Mouse (Mus musculus) CH12.LX (cell line): Measurements from ENCODE around the gene Lim2. TPM values are rescaled to one million over a fixed set of nuclear protein-coding genes. Genes with fewer than 3 reads are reported as not detected.

Source experiments
- DNase-seq: peaks from one replicate; pipeline ENCODE4 v3.0.0-alpha.2; 2013; ENCODE audit errors: extremely low read depth
- H3K27ac ChIP-seq: 2 replicates; pipeline ENCODE4 v1.5.1; 2012; ENCODE audit warnings: low read depth, mild to moderate bottlenecking, control low read depth, moderate library complexity; ENCODE audit not compliant: insufficient read depth
- H3K27me3 ChIP-seq: replicated peaks from 2 replicates; pipeline ENCODE3; 2012; ENCODE audit warnings: inconsistent platforms
- H3K36me3 ChIP-seq, 2 experiments: replicated peaks in 1 of 2; 2 replicates each; pipeline versions ENCODE3 to v1.6.1; 2012; ENCODE audit warnings: inconsistent platforms in 1 of 2, low read length in 1 of 2, mild to moderate bottlenecking in 1 of 2, mixed read lengths in 1 of 2, moderate library complexity in 1 of 2; ENCODE audit not compliant: control insufficient read depth in 1 of 2, insufficient read depth in 1 of 2
- H3K4me1 ChIP-seq, 2 experiments: 2 replicates each; pipeline ENCODE4 v1.6.1; 2012; ENCODE audit warnings: inconsistent platforms in 1 of 2, moderate library complexity in 1 of 2; ENCODE audit not compliant: insufficient read depth in 2 of 2, control insufficient read depth in 1 of 2
- H3K4me2 ChIP-seq: 2 replicates; pipeline ENCODE4 v1.6.1; 2012; ENCODE audit warnings: low read depth, mild to moderate bottlenecking, control low read depth; ENCODE audit not compliant: poor library complexity, insufficient read depth, severe bottlenecking
- H3K4me3 ChIP-seq, 3 experiments: fragments of 150-350 bp in 1 of 3; sonication (generic) in 1 of 3; replicated peaks in 1 of 3; 2 replicates each; pipeline versions ENCODE3 to v1.5.1; 2011 to 2012; ENCODE audit warnings: low read depth in 2 of 3, low read length in 2 of 3, mild to moderate bottlenecking in 2 of 3, moderate library complexity in 2 of 3, control low read depth in 1 of 3, improper control_type of control experiment in 1 of 3, inconsistent platforms in 1 of 3, mixed read lengths in 1 of 3; ENCODE audit not compliant: poor library complexity in 1 of 3
- H3K79me2 ChIP-seq: replicated peaks from 2 replicates; pipeline ENCODE4 v1.6.1; 2012; ENCODE audit warnings: mild to moderate bottlenecking, moderate library complexity; ENCODE audit not compliant: control insufficient read depth, poor library complexity, insufficient read depth, severe bottlenecking; ENCODE audit errors: extremely low read depth
- H3K9ac ChIP-seq: 2 replicates; pipeline ENCODE4 v1.6.1; 2012; ENCODE audit warnings: low read depth, mild to moderate bottlenecking, control low read depth, moderate library complexity; ENCODE audit not compliant: insufficient read depth
- H3K9me3 ChIP-seq: replicated peaks from 2 replicates; pipeline ENCODE3; 2012; ENCODE audit warnings: low read length, inconsistent platforms, mixed read lengths
- BHLHE40 ChIP-seq: IDR thresholded peaks from 2 replicates; pipeline ENCODE4 v1.6.1; 2011; ENCODE audit warnings: mild to moderate bottlenecking, low read depth, low read length, improper control_type of control experiment
- CHD2 ChIP-seq: IDR thresholded peaks from 2 replicates; pipeline ENCODE4 v1.6.1; 2011; ENCODE audit warnings: low read length, improper control_type of control experiment
- E2F4 ChIP-seq: IDR thresholded peaks from 2 replicates; pipeline ENCODE4 v1.6.1; 2011; ENCODE audit warnings: low read depth, low read length, improper control_type of control experiment; ENCODE audit not compliant: insufficient replicate concordance
- ELF1 ChIP-seq: IDR thresholded peaks from 2 replicates; pipeline ENCODE4 v1.6.1; 2014; ENCODE audit warnings: low read depth, mild to moderate bottlenecking, inconsistent platforms, low read length, improper control_type of control experiment
- EP300 ChIP-seq: IDR thresholded peaks from 2 replicates; pipeline ENCODE4 v1.6.1; 2011; ENCODE audit warnings: low read length, improper control_type of control experiment
- ETS1 ChIP-seq: conservative IDR thresholded peaks from 2 replicates; pipeline ENCODE4 v1.6.1; 2012; ENCODE audit warnings: low read depth, mild to moderate bottlenecking, inconsistent platforms, low read length, improper control_type of control experiment, moderate library complexity
- HCFC1 ChIP-seq: IDR thresholded peaks from 2 replicates; pipeline ENCODE4 v1.6.1; 2012; ENCODE audit warnings: low read depth, mild to moderate bottlenecking, inconsistent platforms, low read length, improper control_type of control experiment
- IRF4 ChIP-seq: IDR thresholded peaks from 2 replicates; pipeline ENCODE4 v1.6.1; 2014; ENCODE audit warnings: low read depth, mild to moderate bottlenecking, inconsistent platforms, low read length, improper control_type of control experiment
- JUN ChIP-seq: IDR thresholded peaks from 2 replicates; pipeline ENCODE4 v1.6.1; 2011; ENCODE audit warnings: low read depth, mild to moderate bottlenecking, low read length, improper control_type of control experiment, moderate library complexity; ENCODE audit not compliant: insufficient read depth
- JUND ChIP-seq: conservative IDR thresholded peaks from 2 replicates; pipeline ENCODE4 v1.6.1; 2011; ENCODE audit warnings: low read depth, low read length, improper control_type of control experiment
- MAFK ChIP-seq: IDR thresholded peaks from 2 replicates; pipeline ENCODE4 v1.6.1; 2011; ENCODE audit warnings: low read length, improper control_type of control experiment; ENCODE audit not compliant: insufficient replicate concordance
- MAX ChIP-seq: IDR thresholded peaks from 2 replicates; pipeline ENCODE4 v1.6.1; 2011; ENCODE audit warnings: low read length, improper control_type of control experiment
- MAZ ChIP-seq: IDR thresholded peaks from 2 replicates; pipeline ENCODE4 v1.6.1; 2012; ENCODE audit warnings: low read depth, mild to moderate bottlenecking, inconsistent platforms, low read length, improper control_type of control experiment, moderate library complexity
- MEF2A ChIP-seq: IDR thresholded peaks from 2 replicates; pipeline ENCODE4 v1.6.1; 2014; ENCODE audit warnings: low read depth, mild to moderate bottlenecking, inconsistent platforms, low read length, improper control_type of control experiment, borderline replicate concordance
- MXI1 ChIP-seq: IDR thresholded peaks from 2 replicates; pipeline ENCODE4 v1.6.1; 2011; ENCODE audit warnings: mild to moderate bottlenecking, low read depth, low read length, improper control_type of control experiment
- MYC ChIP-seq: IDR thresholded peaks from 2 replicates; pipeline ENCODE4 v1.6.1; 2011; ENCODE audit warnings: low read depth, mild to moderate bottlenecking, improper control_type of control experiment, low read length
- NRF1 ChIP-seq: IDR thresholded peaks from 2 replicates; pipeline ENCODE4 v1.6.1; 2014; ENCODE audit warnings: low read depth, mild to moderate bottlenecking, inconsistent platforms, low read length, improper control_type of control experiment, moderate library complexity
- POLR2A ChIP-seq: IDR thresholded peaks from 2 replicates; pipeline ENCODE4 v1.6.1; 2011; ENCODE audit warnings: low read depth, mild to moderate bottlenecking, improper control_type of control experiment, low read length
- POLR2AphosphoS2 ChIP-seq: IDR thresholded peaks from 2 replicates; pipeline ENCODE4 v1.6.1; 2011; ENCODE audit warnings: low read depth, low read length, improper control_type of control experiment
- RAD21 ChIP-seq: IDR thresholded peaks from 2 replicates; pipeline ENCODE4 v1.6.1; 2011; ENCODE audit warnings: low read depth, mild to moderate bottlenecking, low read length, improper control_type of control experiment, moderate library complexity
- RCOR1 ChIP-seq: conservative IDR thresholded peaks from 2 replicates; pipeline ENCODE4 v1.6.1; 2012; ENCODE audit warnings: low read depth, mild to moderate bottlenecking, inconsistent platforms, low read length, improper control_type of control experiment
- SIN3A ChIP-seq: IDR thresholded peaks from 2 replicates; pipeline ENCODE4 v1.6.1; 2012; ENCODE audit warnings: low read length, improper control_type of control experiment, inconsistent platforms
- SMC3 ChIP-seq: IDR thresholded peaks from 2 replicates; pipeline ENCODE4 v1.6.1; 2011; ENCODE audit warnings: low read depth, low read length, improper control_type of control experiment
- TCF12 ChIP-seq: IDR thresholded peaks from 2 replicates; pipeline ENCODE4 v1.6.1; 2014; ENCODE audit warnings: low read depth, mild to moderate bottlenecking, inconsistent platforms, low read length, improper control_type of control experiment
- UBTF ChIP-seq: IDR thresholded peaks from 2 replicates; pipeline ENCODE4 v1.6.1; 2012; ENCODE audit warnings: low read depth, mild to moderate bottlenecking, inconsistent platforms, low read length, improper control_type of control experiment, moderate library complexity
- USF1 ChIP-seq: IDR thresholded peaks from 2 replicates; pipeline ENCODE4 v1.6.1; 2014; ENCODE audit warnings: low read depth, mild to moderate bottlenecking, inconsistent platforms, low read length, improper control_type of control experiment
- ZC3H11A ChIP-seq: IDR thresholded peaks from 2 replicates; pipeline ENCODE4 v1.6.1; 2012; ENCODE audit warnings: low read depth, mild to moderate bottlenecking, inconsistent platforms, low read length, improper control_type of control experiment
- ZNF384 ChIP-seq: IDR thresholded peaks from 2 replicates; pipeline ENCODE4 v1.6.1; 2012; ENCODE audit warnings: low read depth, low read length, improper control_type of control experiment, inconsistent platforms
- dilution Hi-C: fragments of 300-500 bp; cut with MboI; formaldehyde crosslinking; loops from 2 replicates; pipeline ENCODE4 v1.14.3; 2020; ENCODE audit warnings: low sequenced_read_pairs; ENCODE audit not compliant: extremely low pct_unique_long_range_greater_than_20kb, extremely low pct_ligation_motif_present
- in situ Hi-C: fragments of 300-500 bp; cut with MboI; formaldehyde crosslinking; loops from 3 replicates; pipeline ENCODE4 v1.14.3; 2019; ENCODE audit warnings: low sequenced_read_pairs, low pct_ligation_motif_present, low pct_unique_long_range_greater_than_20kb, mixed read lengths
- polyA plus RNA-seq: library from polyadenylated mRNA; unstranded; fragments of >175 nt; gene quantifications from 2 replicates; pipeline ENCODE4 v1.2.1, GENCODE M21; 2012; ENCODE audit warnings: low read depth; ENCODE audit not compliant: insufficient read length
- total RNA-seq, 2 experiments: library from RNA; depleted of rRNA; stranded (reverse); fragments of 300-350 nt in 1 of 2; fragments of >200 nt in 1 of 2; gene quantifications; 2 replicates each; pipeline ENCODE4 v1.2.3; 2012 to 2014

Gene Lim2
- total and polyA plus RNA-seq, 3 experiments, result 0.10 TPM; not detected in 2

- DNase-seq, result peak; percentile 91
- in situ Hi-C loops, result no loop called here
- Histone ChIP-seq H3K4me1 (peaks cover 10 to 55% of the 10 kb centered on the region in 2 experiments), H3K4me3 (no peak overlapping the region), H3K9ac (no peak overlapping the region), H3K27ac (peak overlapping the region; percentile 68), H3K79me2 (no peaks in the 10 kb centered on the region), H3K4me2 (peak overlapping the region; percentile 88), H3K27me3 (no peaks in the 10 kb centered on the region), H3K36me3 (no peaks in the 10 kb centered on the region), H3K9me3 (no peaks in the 10 kb centered on the region)
- TF ChIP-seq JUN, result peak; percentile 69; the same call in 1 of the 2 replicates
- peak; percentile 100 for TF ChIP-seq EP300
- peak; percentile 54; the same call in 1 of the 2 replicates for TF ChIP-seq MAX
- TF ChIP-seq RCOR1, result peak; percentile 84
- peak; percentile 73 for TF ChIP-seq MEF2A
- TF ChIP-seq TCF12, result peak; percentile 94
- no peak; the same call in 1 of the 2 replicates for TF ChIP-seq RAD21
- 0 out of 2 replicates have a peak, but pooled peaks have one; percentile 53 for TF ChIP-seq MAZ
- TF ChIP-seq NRF1, result 0 out of 2 replicates have a peak, but pooled peaks have one; percentile 13
- TF ChIP-seq HCFC1, result no peak
- peak; percentile 12; the same call in 1 of the 2 replicates for TF ChIP-seq MXI1
- no peak for TF ChIP-seq ZNF384
- no peak for TF ChIP-seq SMC3
- TF ChIP-seq ZC3H11A, result no peak
- TF ChIP-seq SIN3A, result peak; percentile 78; the same call in 1 of the 2 replicates
- TF ChIP-seq UBTF, result no peak
- TF ChIP-seq CHD2, result peak; percentile 64; the same call in 1 of the 2 replicates
- TF ChIP-seq ETS1, result peak; percentile 86
- TF ChIP-seq ELF1, result peak; percentile 76
- no peak for TF ChIP-seq USF1
- peak; percentile 75 for TF ChIP-seq JUND
- TF ChIP-seq POLR2AphosphoS2, result no peak
- peak; percentile 82 for TF ChIP-seq BHLHE40
- TF ChIP-seq IRF4, result peak; percentile 99
- TF ChIP-seq MYC, result peak; percentile 72
- no peak for TF ChIP-seq POLR2A
- TF ChIP-seq E2F4, result no peak
- TF ChIP-seq MAFK, result peak; percentile 63; the same call in 1 of the 2 replicates
- dilution Hi-C loops, result no loop called here
These were observed 34.9 kb upstream of the Lim2 start for GRCm38 (mm10) chr7:43392349-43393121.
